ENCODE assay signal across 8 mouse cellular contexts in the genomic region with DNA sequence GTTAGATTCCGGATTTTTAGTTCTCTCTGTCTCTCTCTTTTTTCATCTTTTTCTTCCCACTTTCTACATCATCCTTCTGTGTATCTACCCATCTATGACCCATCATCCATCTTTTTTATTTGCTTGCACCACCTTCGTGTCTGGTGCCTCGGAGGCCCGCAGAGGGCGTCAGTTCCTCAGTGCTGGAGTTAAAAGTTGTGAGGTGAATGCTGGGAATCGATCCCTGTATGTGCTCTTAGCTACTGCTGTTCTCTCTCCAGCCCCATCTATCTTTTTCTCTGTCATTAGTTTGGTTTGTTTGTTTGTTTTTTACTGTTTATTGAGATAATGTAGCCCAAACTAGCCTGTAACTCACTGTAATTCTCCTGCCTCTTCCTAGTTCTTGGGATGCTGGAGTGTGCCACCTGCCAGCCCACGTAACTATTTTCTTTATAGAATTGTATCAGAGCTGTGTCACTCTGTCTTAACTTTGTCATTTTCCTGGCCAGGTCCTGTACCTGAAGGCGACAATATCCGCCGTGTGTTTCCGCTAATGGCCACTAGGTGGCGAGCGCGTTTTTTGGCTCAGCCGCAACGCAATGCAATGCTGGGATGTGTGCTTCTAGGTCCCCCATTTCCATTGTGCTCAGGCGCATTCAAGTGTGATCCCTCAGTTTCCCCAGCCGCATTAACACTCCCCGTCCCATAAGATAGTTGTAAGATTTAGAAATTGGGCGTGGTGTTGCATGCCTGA. TPM values are rescaled to one million over a fixed set of nuclear protein-coding genes. Genes with fewer than 3 reads are reported as not detected.
DNase-seq lines count a peak whose midpoint lies in the region; ATAC-seq and TF ChIP-seq lines count a peak whose summit lies in the region.

No protein-coding gene starts in this region.

- peak; percentile 97 for TF ChIP-seq CTCF in bone marrow, adult 2 months (IDR thresholded peaks at IDR 0.05; ENCODE audit: control insufficient read depth, insufficient read depth, low read length)
- peak; percentile 95 for TF ChIP-seq CTCF in midbrain, postnatal 0 days (IDR thresholded peaks at IDR 0.05)

- WGBS in bone marrow, adult 2 months: under 1% methylated on average over 20 of the region's 20 CpGs
- WGBS in embryonic facial prominence, embryonic 15.5 days: under 1% methylated on average over 20 of the region's 20 CpGs
- under 1% methylated on average over 20 of the region's 20 CpGs for WGBS in heart, embryonic 11.5 days (ENCODE audit: insufficient replicate concordance)
- WGBS in kidney, embryonic 15.5 days: under 1% methylated on average over 20 of the region's 20 CpGs
- under 1% methylated on average over 20 of the region's 20 CpGs for WGBS in limb, embryonic 15.5 days
- under 1% methylated on average over 20 of the region's 20 CpGs for WGBS in midbrain, postnatal 0 days

- TF ChIP-seq POLR2A in bone marrow, adult 2 months (IDR thresholded peaks at IDR 0.05; ENCODE audit: borderline replicate concordance, control insufficient read depth, low read depth, low read length): no peak

- peaks cover 4% of the 10 kb centered on the region; the same call in 1 of the 2 replicates for H3K4me1 ChIP-seq in bone marrow, adult 2 months (ENCODE audit: control insufficient read depth, insufficient read depth, low read length)
- peaks cover 23% of the 10 kb centered on the region for H3K4me1 ChIP-seq in embryonic facial prominence, embryonic 15.5 days
- H3K4me1 ChIP-seq in heart, embryonic 11.5 days (ENCODE audit: control insufficient read depth, insufficient read depth, low read length): peaks cover 10% of the 10 kb centered on the region
- peaks cover 30% of the 10 kb centered on the region for H3K4me1 ChIP-seq in kidney, embryonic 15.5 days
- H3K4me1 ChIP-seq in limb, embryonic 15.5 days: peaks cover 25% of the 10 kb centered on the region
- H3K4me1 ChIP-seq in midbrain, postnatal 0 days (ENCODE audit: insufficient read depth, low read length): 0 out of 2 replicates have a peak, but pooled peaks cover 2% of the 10 kb centered on the region

- peaks cover 20% of the 10 kb centered on the region for H3K36me3 ChIP-seq in embryonic facial prominence, embryonic 15.5 days
- peaks cover 18% of the 10 kb centered on the region for H3K36me3 ChIP-seq in heart, embryonic 11.5 days (ENCODE audit: control insufficient read depth, insufficient read depth, low read length)
- peaks cover 31% of the 10 kb centered on the region for H3K36me3 ChIP-seq in kidney, embryonic 15.5 days
- H3K36me3 ChIP-seq in limb, embryonic 15.5 days: peaks cover 27% of the 10 kb centered on the region
- peaks cover 20% of the 10 kb centered on the region for H3K36me3 ChIP-seq in midbrain, postnatal 0 days (ENCODE audit: insufficient read depth, low read length)

- peak overlapping the region; percentile 74 for H3K9ac ChIP-seq in embryonic facial prominence, embryonic 15.5 days
- H3K9ac ChIP-seq in heart, embryonic 11.5 days (ENCODE audit: low read depth, low read length): peak overlapping the region; percentile 91
- peak overlapping the region; percentile 75 for H3K9ac ChIP-seq in kidney, embryonic 15.5 days
- H3K9ac ChIP-seq in limb, embryonic 15.5 days: peak overlapping the region; percentile 77
- H3K9ac ChIP-seq in midbrain, postnatal 0 days (replicated peaks; ENCODE audit: low read length, poor library complexity, severe bottlenecking): peak overlapping the region; percentile 44; the same call in 1 of the 2 replicates

- peak; percentile 12 for ATAC-seq in embryonic facial prominence, embryonic 15.5 days (ENCODE audit: insufficient number of reproducible peaks, low FRiP score, low TSS enrichment, low read depth)
- ATAC-seq in heart, embryonic 11.5 days (replicated peaks; ENCODE audit: insufficient number of reproducible peaks, low FRiP score, low TSS enrichment): peak; percentile 27
- peak; percentile 23 for ATAC-seq in kidney, embryonic 15.5 days (replicated peaks; ENCODE audit: low FRiP score)
- peak; percentile 27; the same call in 1 of the 2 replicates for ATAC-seq in limb, embryonic 15.5 days (ENCODE audit: insufficient number of reproducible peaks, low FRiP score, low TSS enrichment, low read depth)
- peak; percentile 61 for ATAC-seq in midbrain, postnatal 0 days (ENCODE audit: low FRiP score)

- peak; percentile 92 for DNase-seq in A20 (ENCODE audit: low read depth, low spot score)
- DNase-seq in midbrain, postnatal 0 days (ENCODE audit: low spot score): peak; percentile 84
- DNase-seq in spleen, postnatal 4 days (ENCODE audit: low spot score in 2 of 2): peak; percentile 88 to 97

- peak overlapping the region; percentile 21; the same call in 1 of the 2 replicates for H3K27ac ChIP-seq in bone marrow, adult 2 months (ENCODE audit: control insufficient read depth, insufficient read depth, low read depth, low read length, poor library complexity)
- H3K27ac ChIP-seq in embryonic facial prominence, embryonic 15.5 days (replicated peaks): peak overlapping the region; percentile 94
- H3K27ac ChIP-seq in heart, embryonic 11.5 days (ENCODE audit: low read depth, low read length): peak overlapping the region; percentile 78
- peak overlapping the region; percentile 91 for H3K27ac ChIP-seq in kidney, embryonic 15.5 days
- peak overlapping the region; percentile 90 for H3K27ac ChIP-seq in limb, embryonic 15.5 days
- H3K27ac ChIP-seq in midbrain, postnatal 0 days (ENCODE audit: low read depth, low read length): peak overlapping the region; percentile 51

- no peaks in the 10 kb centered on the region for H3K9me3 ChIP-seq in embryonic facial prominence, embryonic 15.5 days (replicated peaks)
- H3K9me3 ChIP-seq in heart, embryonic 11.5 days (replicated peaks; ENCODE audit: control insufficient read depth, low read length): no peaks in the 10 kb centered on the region
- H3K9me3 ChIP-seq in kidney, embryonic 15.5 days (replicated peaks): no peaks in the 10 kb centered on the region
- H3K9me3 ChIP-seq in limb, embryonic 15.5 days: no peaks in the 10 kb centered on the region
- H3K9me3 ChIP-seq in midbrain, postnatal 0 days (ENCODE audit: low read length): no peaks in the 10 kb centered on the region

- H3K4me2 ChIP-seq in embryonic facial prominence, embryonic 15.5 days (replicated peaks): peak overlapping the region; percentile 73
- peak overlapping the region; percentile 91 for H3K4me2 ChIP-seq in heart, embryonic 11.5 days
- H3K4me2 ChIP-seq in kidney, embryonic 15.5 days: peak overlapping the region; percentile 70
- H3K4me2 ChIP-seq in limb, embryonic 15.5 days: peak overlapping the region; percentile 75
- peak overlapping the region; percentile 60 for H3K4me2 ChIP-seq in midbrain, postnatal 0 days (ENCODE audit: low read depth, low read length, poor library complexity, severe bottlenecking)

- H3K4me3 ChIP-seq in bone marrow, adult 2 months (replicated peaks; ENCODE audit: control insufficient read depth, low read depth, low read length): peak overlapping the region; percentile 83
- H3K4me3 ChIP-seq in embryonic facial prominence, embryonic 15.5 days (replicated peaks): peak overlapping the region; percentile 95
- H3K4me3 ChIP-seq in heart, embryonic 11.5 days (ENCODE audit: low read depth, low read length): peak overlapping the region; percentile 91
- H3K4me3 ChIP-seq in kidney, embryonic 15.5 days (replicated peaks): peak overlapping the region; percentile 65
- peak overlapping the region; percentile 85 for H3K4me3 ChIP-seq in limb, embryonic 15.5 days
- peak overlapping the region; percentile 67 for H3K4me3 ChIP-seq in midbrain, postnatal 0 days (ENCODE audit: low read depth, low read length)

- H3K27me3 ChIP-seq in embryonic facial prominence, embryonic 15.5 days: peaks cover 21% of the 10 kb centered on the region
- peaks cover 17% of the 10 kb centered on the region for H3K27me3 ChIP-seq in heart, embryonic 11.5 days (ENCODE audit: control insufficient read depth, insufficient read depth, low read length)
- peaks cover 17% of the 10 kb centered on the region for H3K27me3 ChIP-seq in kidney, embryonic 15.5 days
- peaks cover 20% of the 10 kb centered on the region for H3K27me3 ChIP-seq in limb, embryonic 15.5 days
- peaks cover 10% of the 10 kb centered on the region for H3K27me3 ChIP-seq in midbrain, postnatal 0 days (ENCODE audit: insufficient read depth, low read length)

RNA-seq across cellular contexts. Expression of a gene that starts 0.6 kb away (rescaled TPM):
- 1,290 and 1,544 TPM in 2 replicates for polyA plus RNA-seq in bone marrow, adult 2 months (2011; ENCODE audit: insufficient read depth, insufficient read length, low replicate concordance, missing spikeins)
- 4,781 and 4,906 TPM in 2 replicates for polyA plus RNA-seq in embryonic facial prominence, embryonic 15.5 days (2015; fragmentation: Nextera tagmentation; extraction: Ambion mirVana)
- 2,782 and 3,146 TPM in 2 replicates for polyA plus RNA-seq in heart, embryonic 11.5 days (2014; fragmentation: Nextera tagmentation; extraction: Ambion mirVana)
- 4,326 and 4,329 TPM in 2 replicates for polyA plus RNA-seq in kidney, embryonic 15.5 days (2015; fragmentation: Nextera tagmentation; extraction: Ambion mirVana)
- 3,854 and 4,707 TPM in 2 replicates for polyA plus RNA-seq in limb, embryonic 15.5 days (2015; fragmentation: Nextera tagmentation; extraction: Ambion mirVana)
- total RNA-seq in midbrain, postnatal 0 days (2014; rRNA removed): 1,447 and 1,819 TPM in 2 replicates
- polyA plus RNA-seq in midbrain, postnatal 0 days (2015; fragmentation: Nextera tagmentation; extraction: Ambion mirVana): 2,274 and 2,285 TPM in 2 replicates

RNA-seq across cellular contexts. Expression of a gene that starts 5.3 kb away (rescaled TPM):
- polyA plus RNA-seq in bone marrow, adult 2 months (2011; ENCODE audit: insufficient read depth, insufficient read length, low replicate concordance, missing spikeins): not detected in 2 replicates
- 0.45 and 0.64 TPM in 2 replicates for polyA plus RNA-seq in embryonic facial prominence, embryonic 15.5 days (2015; fragmentation: Nextera tagmentation; extraction: Ambion mirVana)
- 0.06 TPM in 1 of 2 replicates, not detected in the other for polyA plus RNA-seq in heart, embryonic 11.5 days (2014; fragmentation: Nextera tagmentation; extraction: Ambion mirVana)
- 0.06 and 0.25 TPM in 2 replicates for polyA plus RNA-seq in kidney, embryonic 15.5 days (2015; fragmentation: Nextera tagmentation; extraction: Ambion mirVana)
- 0.44 and 0.70 TPM in 2 replicates for polyA plus RNA-seq in limb, embryonic 15.5 days (2015; fragmentation: Nextera tagmentation; extraction: Ambion mirVana)
- total RNA-seq in midbrain, postnatal 0 days (2014; rRNA removed): 1.2 and 2.1 TPM in 2 replicates
- polyA plus RNA-seq in midbrain, postnatal 0 days (2015; fragmentation: Nextera tagmentation; extraction: Ambion mirVana): 3.7 and 4.1 TPM in 2 replicates

RNA-seq across cellular contexts. Expression of a gene that starts 7.9 kb away (rescaled TPM):
- 8.9 and 18.9 TPM in 2 replicates for polyA plus RNA-seq in bone marrow, adult 2 months (2011; ENCODE audit: insufficient read depth, insufficient read length, low replicate concordance, missing spikeins)
- polyA plus RNA-seq in embryonic facial prominence, embryonic 15.5 days (2015; fragmentation: Nextera tagmentation; extraction: Ambion mirVana): 50.1 and 50.2 TPM in 2 replicates
- polyA plus RNA-seq in heart, embryonic 11.5 days (2014; fragmentation: Nextera tagmentation; extraction: Ambion mirVana): 26.0 and 31.1 TPM in 2 replicates
- polyA plus RNA-seq in kidney, embryonic 15.5 days (2015; fragmentation: Nextera tagmentation; extraction: Ambion mirVana): 49.7 and 58.9 TPM in 2 replicates
- 43.3 and 49.4 TPM in 2 replicates for polyA plus RNA-seq in limb, embryonic 15.5 days (2015; fragmentation: Nextera tagmentation; extraction: Ambion mirVana)
- 87.7 and 93.7 TPM in 2 replicates for total RNA-seq in midbrain, postnatal 0 days (2014; rRNA removed)
- polyA plus RNA-seq in midbrain, postnatal 0 days (2015; fragmentation: Nextera tagmentation; extraction: Ambion mirVana): 59.1 and 59.8 TPM in 2 replicates

RNA-seq across cellular contexts. Expression of a gene that starts 24.1 kb away (rescaled TPM):
- 27.6 and 41.7 TPM in 2 replicates for polyA plus RNA-seq in bone marrow, adult 2 months (2011; ENCODE audit: insufficient read depth, insufficient read length, low replicate concordance, missing spikeins)
- polyA plus RNA-seq in embryonic facial prominence, embryonic 15.5 days (2015; fragmentation: Nextera tagmentation; extraction: Ambion mirVana): 99.6 and 104 TPM in 2 replicates
- 102 and 109 TPM in 2 replicates for polyA plus RNA-seq in heart, embryonic 11.5 days (2014; fragmentation: Nextera tagmentation; extraction: Ambion mirVana)
- 115 and 123 TPM in 2 replicates for polyA plus RNA-seq in kidney, embryonic 15.5 days (2015; fragmentation: Nextera tagmentation; extraction: Ambion mirVana)
- 95.8 and 101 TPM in 2 replicates for polyA plus RNA-seq in limb, embryonic 15.5 days (2015; fragmentation: Nextera tagmentation; extraction: Ambion mirVana)
- 44.3 and 48.6 TPM in 2 replicates for total RNA-seq in midbrain, postnatal 0 days (2014; rRNA removed)
- 159 and 163 TPM in 2 replicates for polyA plus RNA-seq in midbrain, postnatal 0 days (2015; fragmentation: Nextera tagmentation; extraction: Ambion mirVana)

RNA-seq across cellular contexts. Expression of a gene that starts 34.8 kb away (rescaled TPM):
- not detected in 2 replicates for polyA plus RNA-seq in bone marrow, adult 2 months (2011; ENCODE audit: insufficient read depth, insufficient read length, low replicate concordance, missing spikeins)
- polyA plus RNA-seq in embryonic facial prominence, embryonic 15.5 days (2015; fragmentation: Nextera tagmentation; extraction: Ambion mirVana): 3.8 and 5.6 TPM in 2 replicates
- polyA plus RNA-seq in heart, embryonic 11.5 days (2014; fragmentation: Nextera tagmentation; extraction: Ambion mirVana): 0.55 and 1.1 TPM in 2 replicates
- 2.6 and 2.9 TPM in 2 replicates for polyA plus RNA-seq in kidney, embryonic 15.5 days (2015; fragmentation: Nextera tagmentation; extraction: Ambion mirVana)
- polyA plus RNA-seq in limb, embryonic 15.5 days (2015; fragmentation: Nextera tagmentation; extraction: Ambion mirVana): 2.3 and 3.1 TPM in 2 replicates
- 32.5 and 32.8 TPM in 2 replicates for total RNA-seq in midbrain, postnatal 0 days (2014; rRNA removed)
- 10.0 and 10.3 TPM in 2 replicates for polyA plus RNA-seq in midbrain, postnatal 0 days (2015; fragmentation: Nextera tagmentation; extraction: Ambion mirVana)

Comparison
In these comparisons a context has a peak if more than half of its experiments do, and no peak if none do; other contexts are left out.
1. Peak in every context shown above with its lines: DNase-seq, ATAC-seq, H3K4me3 ChIP-seq and H3K27ac ChIP-seq.
2. H3K27ac ChIP-seq: peak in every context shown above with its lines; median percentile 94 in embryonic facial prominence, embryonic 15.5 days; 91 in kidney, embryonic 15.5 days; 90 in limb, embryonic 15.5 days; 78 in heart, embryonic 11.5 days; 51 in midbrain, postnatal 0 days; 21 in bone marrow, adult 2 months.